Mouse (Mus musculus) T-helper 17 cell (primary cell): Measurements from ENCODE around the gene Celsr1.

Experiments used
- in situ Hi-C, 2 experiments: fragments of 300-600 bp; cut with MboI, MseI; formaldehyde crosslinking; loops; 1 replicate in 1 of 2; 2 replicates in 1 of 2; pipeline ENCODE4 v1.15.1; 2025; ENCODE audit warnings: high pct_unique_total_duplicates in 2 of 2

Gene Celsr1

DNA sequence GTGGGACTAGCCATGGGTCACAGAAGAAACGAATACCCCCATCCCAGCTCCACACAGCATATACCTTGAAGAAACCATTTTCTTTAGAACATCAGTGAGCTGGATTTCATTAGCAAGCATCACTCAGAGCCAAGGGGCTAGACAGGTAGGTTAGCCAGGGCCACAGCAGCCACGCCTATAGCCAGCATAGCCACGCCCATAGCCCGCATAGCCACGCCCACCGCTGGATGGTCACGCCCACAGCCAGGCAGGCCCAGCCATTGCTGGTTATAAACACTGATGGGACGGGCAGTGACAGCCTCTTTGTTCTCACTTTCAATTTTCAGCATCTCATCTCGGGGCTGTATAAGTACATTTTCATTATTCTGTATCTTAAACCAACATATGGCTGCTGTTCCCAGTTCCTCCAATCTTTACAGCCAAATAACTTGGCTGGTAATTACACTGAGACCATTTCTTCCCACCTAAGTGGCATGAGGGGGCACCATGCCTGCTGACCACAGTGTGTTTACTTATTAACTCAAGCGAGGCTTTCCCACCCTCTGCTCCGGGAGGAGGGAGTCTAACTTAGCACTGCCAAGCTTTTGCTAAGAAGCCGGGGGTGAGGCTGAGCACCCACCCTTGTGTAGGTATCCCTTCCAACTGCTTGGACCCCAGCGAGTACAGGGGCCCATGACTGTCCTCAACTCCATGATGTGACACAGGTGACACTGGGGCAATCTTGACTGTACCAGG, 37.4 kb downstream of the Celsr1 start:
- in situ Hi-C loops = no loop called here

GRCm38 (mm10) chr15:85994906-85995608, 38.5 kb downstream of the Celsr1 start:
- in situ Hi-C loops = no loop called here

- in situ Hi-C loops = no loop called here
Measured at GRCm38 (mm10) chr15:85993931-85994583, 39.5 kb downstream of the Celsr1 start.

- in situ Hi-C loops = no loop called here
Measured at GRCm38 (mm10) chr15:85993386-85993785, 40.2 kb downstream of the Celsr1 start.

- in situ Hi-C loops = no loop called here
Measured at GRCm38 (mm10) chr15:85992125-85992495, 41.5 kb downstream of the Celsr1 start.

DNA sequence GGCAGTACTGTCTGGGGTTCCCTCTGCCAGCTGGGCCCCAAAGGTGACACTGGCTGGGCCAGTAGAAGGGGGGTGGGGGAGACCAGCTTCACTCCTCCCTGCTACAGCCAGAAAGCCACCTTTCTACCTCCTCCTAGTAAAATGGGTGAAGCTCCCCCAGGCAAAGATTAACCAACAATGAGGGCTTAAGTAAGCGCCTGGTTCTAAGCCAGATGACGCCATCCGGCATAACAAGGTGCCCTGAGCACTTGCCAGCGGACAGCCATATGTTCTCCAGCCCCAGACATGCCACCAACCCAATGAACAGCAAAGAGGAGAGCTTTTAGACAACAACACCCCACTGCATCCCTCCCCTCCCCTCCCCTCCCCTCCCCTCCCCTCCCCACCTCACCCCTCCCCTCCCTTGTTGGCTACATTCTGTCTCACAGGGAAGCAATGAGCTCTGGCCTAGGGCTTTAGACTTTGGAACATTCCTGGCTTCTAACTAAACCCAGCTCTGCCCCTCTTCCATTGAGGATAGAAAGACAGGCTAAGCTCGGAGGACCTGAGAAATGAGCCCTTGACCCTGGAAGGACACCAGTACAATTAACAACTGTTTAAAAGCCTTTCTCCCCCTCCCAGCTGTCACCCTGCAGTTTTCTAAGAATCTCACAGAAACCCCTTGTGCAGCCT, 42.0 kb downstream of the Celsr1 start:
- in situ Hi-C loops = no loop called here

- in situ Hi-C loops = no loop called here
Measured at GRCm38 (mm10) chr15:85990696-85991443, 42.7 kb downstream of the Celsr1 start.

GRCm38 (mm10) chr15:85987896-85988295, 45.7 kb downstream of the Celsr1 start:
- in situ Hi-C loops = no loop called here

DNA sequence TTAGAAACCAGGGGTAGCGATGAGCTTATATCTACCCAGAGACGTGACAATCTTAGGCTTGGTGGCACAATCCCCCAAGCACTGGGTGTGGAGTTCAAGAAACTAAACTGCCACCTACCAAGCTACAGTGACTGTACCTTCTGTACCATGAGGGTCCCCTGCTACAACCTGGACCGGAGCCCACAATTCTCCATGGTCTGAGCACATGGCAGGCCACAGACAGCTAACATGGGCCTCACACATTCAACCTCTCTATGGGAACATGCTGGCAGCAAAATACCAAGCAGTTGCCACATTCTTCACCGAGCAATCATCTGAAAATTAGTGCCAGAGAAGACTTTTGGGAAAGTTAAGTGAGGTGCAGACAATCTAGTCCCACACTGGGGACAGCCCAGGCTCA, 47.4 kb downstream of the Celsr1 start:
- in situ Hi-C loops = no loop called here

DNA sequence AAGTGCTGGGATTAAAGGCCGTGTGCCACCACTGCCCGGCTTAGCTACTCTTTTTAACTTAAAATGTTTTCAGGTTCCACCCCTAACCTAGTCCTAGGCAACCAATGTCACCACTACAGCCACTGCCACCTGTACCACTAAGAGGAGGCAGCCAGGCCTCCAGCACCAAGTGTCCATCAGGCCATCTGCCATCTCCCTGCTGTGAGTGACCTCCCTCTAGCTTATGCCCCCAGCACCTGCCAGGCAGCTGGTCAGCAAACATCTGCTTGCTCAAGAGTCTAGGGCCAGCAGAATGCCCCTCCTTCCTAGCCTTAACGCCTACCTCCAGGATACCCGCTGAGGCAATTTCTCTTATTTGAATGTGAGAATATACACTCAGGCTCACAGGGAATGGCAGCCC, 48.0 kb downstream of the Celsr1 start:
- in situ Hi-C loops = no loop called here

DNA sequence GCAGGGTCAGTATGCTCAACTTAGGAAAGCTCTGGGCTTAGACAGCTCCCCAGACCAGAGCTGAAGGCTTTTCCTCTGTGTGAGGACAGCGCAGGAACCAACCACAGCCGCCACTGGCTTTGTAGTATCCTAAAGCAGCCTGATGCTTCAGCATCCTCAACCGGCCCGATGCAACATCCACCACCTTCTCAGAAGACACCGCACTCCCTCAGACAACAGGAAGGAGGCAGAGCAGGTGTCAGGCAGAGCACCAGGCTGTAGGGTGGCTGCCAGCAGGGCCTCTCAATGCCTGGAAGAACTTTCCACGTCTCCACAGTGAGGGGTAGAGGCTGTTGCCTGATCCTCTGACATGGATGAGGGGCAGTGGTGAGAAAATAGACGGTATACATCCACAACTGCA, 50.4 kb downstream of the Celsr1 start:
- in situ Hi-C loops = no loop called here

DNA sequence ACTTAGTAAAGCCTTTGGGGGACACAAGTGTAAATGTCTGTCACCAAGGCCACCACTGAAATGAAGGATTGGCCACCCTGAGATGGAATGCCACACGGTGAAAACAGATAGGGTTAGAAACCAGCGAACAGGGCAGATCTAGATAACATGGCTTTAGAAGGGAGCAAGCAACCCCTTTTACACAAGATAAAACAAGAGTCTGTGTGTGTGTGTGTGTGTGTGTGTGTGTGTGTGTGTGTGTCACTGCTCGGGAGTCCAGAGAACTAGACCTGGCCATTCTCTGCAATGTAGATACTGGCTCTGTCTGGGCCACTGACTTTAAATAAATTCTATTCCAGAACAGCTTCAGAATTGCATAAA, 51.2 kb downstream of the Celsr1 start:
- in situ Hi-C loops = no loop called here

GRCm38 (mm10) chr15:85981768-85982415, 51.7 kb downstream of the Celsr1 start:
- in situ Hi-C loops = no loop called here

DNA sequence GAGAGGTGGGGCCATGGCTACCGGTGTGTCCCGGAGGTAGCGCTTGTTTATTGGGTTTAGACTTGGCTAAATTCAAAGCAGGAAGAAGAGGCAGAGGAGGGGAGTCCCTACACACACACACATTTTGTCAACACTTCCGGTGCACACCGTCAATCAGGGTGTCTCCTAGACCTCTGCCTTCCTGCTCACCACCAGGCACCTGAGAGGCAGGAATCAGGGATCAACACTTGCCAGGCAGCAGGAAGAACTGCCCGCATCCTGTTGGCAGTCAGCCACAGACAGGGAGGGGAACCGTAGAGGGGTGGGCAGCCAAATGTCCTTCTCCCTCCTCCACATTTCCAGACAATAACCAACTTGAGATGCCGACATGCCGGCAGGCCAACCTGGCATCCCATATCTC, 56.5 kb downstream of the Celsr1 start:
- in situ Hi-C loops = loop anchor here in 1 of 2 experiments (5.0 kb wide), 1 partner anchor 365 kb away; no protein-coding TSS in a partner anchor

- in situ Hi-C loops = loop anchor here in 1 of 2 experiments (5.0 kb wide), 1 partner anchor 367 kb away; no protein-coding TSS in a partner anchor
Measured at GRCm38 (mm10) chr15:85975746-85976145, 57.8 kb downstream of the Celsr1 start.

DNA sequence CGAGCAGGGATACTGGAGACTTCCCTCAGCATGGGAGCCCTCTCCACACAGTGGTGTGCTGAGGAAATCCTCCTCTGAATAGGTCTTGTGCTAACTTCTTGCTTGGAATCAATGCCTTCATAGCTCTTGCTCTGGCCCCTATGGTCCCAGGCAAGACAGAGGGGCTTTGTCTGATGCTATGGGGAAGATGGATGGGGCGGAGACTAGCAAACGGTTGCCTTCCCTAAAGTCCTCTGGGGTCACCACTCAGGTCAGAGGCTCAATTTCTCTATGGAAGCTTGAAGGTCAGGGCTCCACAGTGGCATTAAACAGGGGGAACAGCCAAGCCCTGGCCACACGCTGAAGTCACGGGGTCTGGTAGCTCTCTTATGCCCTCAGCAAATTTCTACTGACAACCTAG, 62.0 kb downstream of the Celsr1 start:
- in situ Hi-C loops = no loop called here

GRCm38 (mm10) chr15:85970441-85970840, 63.1 kb downstream of the Celsr1 start:
- in situ Hi-C loops = no loop called here

GRCm38 (mm10) chr15:85969707-85970153, 63.8 kb downstream of the Celsr1 start:
- in situ Hi-C loops = no loop called here

DNA sequence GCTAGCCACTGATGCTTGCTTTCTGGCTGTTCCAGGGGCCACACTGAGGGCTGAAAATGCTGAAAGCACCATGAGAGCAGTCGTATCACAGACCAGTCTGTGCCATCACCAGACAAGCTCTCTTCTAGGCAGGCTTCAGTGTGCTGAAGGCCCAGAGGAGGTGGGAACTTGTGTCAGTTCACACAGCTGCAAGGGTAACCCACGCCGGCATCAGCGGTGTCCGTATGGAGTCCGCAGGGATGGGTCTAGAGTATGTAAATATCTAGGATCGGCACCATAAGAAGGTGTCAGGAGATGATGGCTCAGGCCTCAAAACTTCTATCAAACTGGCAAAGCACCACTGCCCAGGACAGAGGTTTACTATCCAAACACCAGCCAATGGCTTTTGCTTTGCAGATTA, 64.3 kb downstream of the Celsr1 start:
- in situ Hi-C loops = no loop called here

- in situ Hi-C loops = no loop called here
Measured at GRCm38 (mm10) chr15:85966032-85966431, 67.5 kb downstream of the Celsr1 start.
